Mouse (Mus musculus) small intestine, adult 2 months (tissue): ENCODE data around the gene Setd4.

Source experiments
- CTCF ChIP-seq: fragments of 200-500 bp; IDR thresholded peaks from 2 replicates; pipeline ENCODE4 v1.5.1; 2012; ENCODE audit warnings: low read depth, mild to moderate bottlenecking, control low read depth, inconsistent platforms, low read length, moderate library complexity, mixed read lengths; ENCODE audit not compliant: insufficient replicate concordance, insufficient read length; ENCODE audit errors: extremely low read depth
- POLR2A ChIP-seq: fragments of 200-500 bp; IDR thresholded peaks from 2 replicates; pipeline ENCODE4 v1.6.1; 2012; ENCODE audit warnings: low read depth, mild to moderate bottlenecking, control low read depth, inconsistent platforms, low read length, moderate library complexity

DNA sequence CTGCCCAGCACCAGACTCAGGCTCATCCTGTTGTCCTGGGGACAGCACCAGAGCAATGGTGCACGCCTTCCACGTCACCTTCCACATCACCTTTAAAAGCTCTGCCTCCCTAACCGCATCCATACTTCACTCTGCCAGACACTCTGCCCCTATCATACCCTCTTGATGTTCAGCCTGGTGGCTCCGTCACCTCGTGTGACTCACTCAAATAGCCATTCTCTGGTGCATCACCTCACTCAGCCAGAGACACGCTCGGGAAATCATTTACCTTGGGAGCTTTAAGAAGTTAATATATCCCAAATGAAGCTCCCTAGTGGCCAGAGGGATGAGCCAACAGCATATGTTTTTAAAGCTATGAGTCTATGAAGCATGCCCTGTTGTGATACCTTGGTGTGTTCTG, 7.1 kb downstream of the Setd4 start:
- TF ChIP-seq POLR2A: no peak
- no peak for TF ChIP-seq CTCF
